Mouse (Mus musculus) c-Kit-positive CD71-positive TER-119-positive erythroid progenitor cells, embryonic 14.5 days (primary cell): Measurements from ENCODE around the gene Zfp286.
"Not testable (repeated sequence)": the region's sequence is repeated elsewhere in the genome, so short reads cannot be mapped to it uniquely, and the experiment has no call there.

Experiments
- DNase-seq: peaks from one replicate; pipeline ENCODE4 v3.0.0-alpha.2; 2013; ENCODE audit warnings: low spot score

The Zfp286 gene

GRCm38 (mm10) chr11:62789617-62789936, 315 bp upstream of the Zfp286 start:
- DNase-seq, result no peak

- no peak for DNase-seq
Observed at GRCm38 (mm10) chr11:62776510-62776909, 12.8 kb downstream of the Zfp286 start.

GRCm38 (mm10) chr11:62760755-62761457, 28.4 kb downstream of the Zfp286 start:
- no peak for DNase-seq

- no peak for DNase-seq
Observed at GRCm38 (mm10) chr11:62758491-62758890, 30.8 kb downstream of the Zfp286 start.

- DNase-seq, result no peak
Observed at GRCm38 (mm10) chr11:62757906-62758305, 31.4 kb downstream of the Zfp286 start.

GRCm38 (mm10) chr11:62757143-62757507, 32.1 kb downstream of the Zfp286 start:
- DNase-seq, result no peak

GRCm38 (mm10) chr11:62756456-62757142, 32.7 kb downstream of the Zfp286 start:
- peak; percentile 56 for DNase-seq

- DNase-seq, result no peak
Observed at GRCm38 (mm10) chr11:62752780-62753179, 36.5 kb downstream of the Zfp286 start, which contains the start of gene Gm10428. Gene Gm10428, plus strand, starts transcription at chr11:62753100.

- no peak for DNase-seq
Observed at GRCm38 (mm10) chr11:62752191-62752590, 37.1 kb downstream of the Zfp286 start.

GRCm38 (mm10) chr11:62749445-62749844, 39.8 kb downstream of the Zfp286 start:
- DNase-seq, result not testable (repeated sequence)

- no peak for DNase-seq
Observed at GRCm38 (mm10) chr11:62748062-62748461, 41.2 kb downstream of the Zfp286 start.

- DNase-seq, result no peak
Observed at GRCm38 (mm10) chr11:62747227-62747626, 42.0 kb downstream of the Zfp286 start.

GRCm38 (mm10) chr11:62746001-62746533, 43.2 kb downstream of the Zfp286 start:
- no peak for DNase-seq

- DNase-seq, result peak; percentile 43
Observed at GRCm38 (mm10) chr11:62744103-62744502, 45.2 kb downstream of the Zfp286 start.

GRCm38 (mm10) chr11:62742261-62742957, 46.9 kb downstream of the Zfp286 start:
- no peak for DNase-seq

- DNase-seq, result no peak
Observed at GRCm38 (mm10) chr11:62741186-62741585, 48.1 kb downstream of the Zfp286 start.

- DNase-seq, result no peak
Observed at GRCm38 (mm10) chr11:62732665-62733064, 56.6 kb downstream of the Zfp286 start.

GRCm38 (mm10) chr11:62732022-62732387, 57.3 kb downstream of the Zfp286 start:
- DNase-seq, result no peak

- no peak for DNase-seq
Observed at GRCm38 (mm10) chr11:62731311-62732021, 57.8 kb downstream of the Zfp286 start, which contains the start of gene Zfp287. Gene Zfp287, minus strand, starts transcription at chr11:62731905.

- DNase-seq, result no peak
Observed at GRCm38 (mm10) chr11:62728276-62728675, 61.0 kb downstream of the Zfp286 start.

- no peak for DNase-seq
Observed at GRCm38 (mm10) chr11:62710657-62711056, 78.6 kb downstream of the Zfp286 start.

- no peak for DNase-seq
Observed at GRCm38 (mm10) chr11:62708252-62708651, 81.0 kb downstream of the Zfp286 start.
